Mouse (Mus musculus): ENCODE data around the gene Slc9b1. TPM values are rescaled to one million over a fixed set of nuclear protein-coding genes. Genes with fewer than 3 reads are reported as not detected.

Slc9b1 gene
- 0.55 TPM in 1 of 2 replicates, not detected in the other for polyA plus RNA-seq (2014; fragmentation: Nextera tagmentation; extraction: Ambion mirVana)

GRCm38 (mm10) chr3:135347739-135348264, at the start of gene Slc9b1:
Gene Slc9b1, plus strand, starts transcription at chr3:135348029.
- 85% methylated on average over 14 of the region's 14 CpGs for WGBS
- no peak for ATAC-seq (replicated peaks; ENCODE audit: low FRiP score)
- Histone ChIP-seq H3K27ac (ENCODE audit: low read depth, low read length) (no peak within 1 kb of the TSS), H3K9me3 (ENCODE audit: control insufficient read depth, low read length) (no peaks in the 10 kb centered on the region), H3K9ac (ENCODE audit: low read length) (no peak within 1 kb of the TSS), H3K4me3 (ENCODE audit: low read depth, low read length) (no peak within 1 kb of the TSS), H3K4me1 (replicated peaks; ENCODE audit: control insufficient read depth, insufficient read depth, low read length) (no peaks in the 10 kb centered on the region), H3K27me3 (ENCODE audit: control insufficient read depth, insufficient read depth, low read length) (no peaks in the 10 kb centered on the region), H3K36me3 (ENCODE audit: control insufficient read depth, insufficient read depth, low read length) (no peaks in the 10 kb centered on the region), H3K4me2 (ENCODE audit: low read depth, low read length, severe bottlenecking) (no peak within 1 kb of the TSS)
- DNase-seq (ENCODE audit: low spot score), result no peak

GRCm38 (mm10) chr3:135298560-135298959, 49.3 kb upstream of the Slc9b1 start:
- Histone ChIP-seq H3K4me2 (ENCODE audit: low read depth, low read length, severe bottlenecking) (no peak overlapping the region), H3K36me3 (ENCODE audit: control insufficient read depth, insufficient read depth, low read length) (no peaks in the 10 kb centered on the region), H3K4me1 (replicated peaks; ENCODE audit: control insufficient read depth, insufficient read depth, low read length) (no peaks in the 10 kb centered on the region), H3K27ac (ENCODE audit: low read depth, low read length) (no peak overlapping the region), H3K27me3 (ENCODE audit: control insufficient read depth, insufficient read depth, low read length) (no peaks in the 10 kb centered on the region), H3K9ac (ENCODE audit: low read length) (no peak overlapping the region), H3K4me3 (ENCODE audit: low read depth, low read length) (no peak overlapping the region), H3K9me3 (ENCODE audit: control insufficient read depth, low read length) (no peaks in the 10 kb centered on the region)
- WGBS, result 88% methylated on average over 3 of the region's 3 CpGs
- ATAC-seq (replicated peaks; ENCODE audit: low FRiP score) (no peak), DNase-seq (ENCODE audit: low spot score) (no peak)

GRCm38 (mm10) chr3:135300081-135300480, 47.7 kb upstream of the Slc9b1 start:
- ATAC-seq (replicated peaks; ENCODE audit: low FRiP score) (no peak), DNase-seq (ENCODE audit: low spot score) (no peak)
- Histone ChIP-seq H3K4me3 (ENCODE audit: low read depth, low read length) (no peak overlapping the region), H3K27me3 (ENCODE audit: control insufficient read depth, insufficient read depth, low read length) (no peaks in the 10 kb centered on the region), H3K27ac (ENCODE audit: low read depth, low read length) (no peak overlapping the region), H3K4me1 (replicated peaks; ENCODE audit: control insufficient read depth, insufficient read depth, low read length) (0 out of 2 replicates have a peak, but pooled peaks cover 6% of the 10 kb centered on the region), H3K9ac (ENCODE audit: low read length) (no peak overlapping the region), H3K4me2 (ENCODE audit: low read depth, low read length, severe bottlenecking) (no peak overlapping the region), H3K9me3 (ENCODE audit: control insufficient read depth, low read length) (no peaks in the 10 kb centered on the region), H3K36me3 (ENCODE audit: control insufficient read depth, insufficient read depth, low read length) (no peaks in the 10 kb centered on the region)
- WGBS, result 79% methylated on average over 6 of the region's 6 CpGs

GRCm38 (mm10) chr3:135304060-135304459, 43.8 kb upstream of the Slc9b1 start:
- no peak overlapping the region for H3K9ac ChIP-seq (ENCODE audit: low read length)
- peak; percentile 52 for DNase-seq (ENCODE audit: low spot score)
- no peak overlapping the region for H3K4me2 ChIP-seq (ENCODE audit: low read depth, low read length, severe bottlenecking)
- H3K27me3 ChIP-seq (ENCODE audit: control insufficient read depth, insufficient read depth, low read length), result no peaks in the 10 kb centered on the region
- WGBS, result 9% methylated on average over 6 of the region's 6 CpGs
- peaks cover 16% of the 10 kb centered on the region for H3K4me1 ChIP-seq (replicated peaks; ENCODE audit: control insufficient read depth, insufficient read depth, low read length)
- no peak; the same call in 1 of the 2 replicates for ATAC-seq (replicated peaks; ENCODE audit: low FRiP score)
- no peaks in the 10 kb centered on the region for H3K9me3 ChIP-seq (ENCODE audit: control insufficient read depth, low read length)
- H3K27ac ChIP-seq (ENCODE audit: low read depth, low read length), result no peak overlapping the region
- no peaks in the 10 kb centered on the region for H3K36me3 ChIP-seq (ENCODE audit: control insufficient read depth, insufficient read depth, low read length)
- H3K4me3 ChIP-seq (ENCODE audit: low read depth, low read length), result no peak overlapping the region

- Histone ChIP-seq H3K9ac (ENCODE audit: low read length) (no peak overlapping the region), H3K27me3 (ENCODE audit: control insufficient read depth, insufficient read depth, low read length) (no peaks in the 10 kb centered on the region), H3K4me1 (replicated peaks; ENCODE audit: control insufficient read depth, insufficient read depth, low read length) (peaks cover 16% of the 10 kb centered on the region), H3K4me3 (ENCODE audit: low read depth, low read length) (no peak overlapping the region), H3K27ac (ENCODE audit: low read depth, low read length) (no peak overlapping the region), H3K36me3 (ENCODE audit: control insufficient read depth, insufficient read depth, low read length) (no peaks in the 10 kb centered on the region), H3K9me3 (ENCODE audit: control insufficient read depth, low read length) (no peaks in the 10 kb centered on the region), H3K4me2 (ENCODE audit: low read depth, low read length, severe bottlenecking) (no peak overlapping the region)
- peak; percentile 56 for DNase-seq (ENCODE audit: low spot score)
- 3% methylated on average over 9 of the region's 9 CpGs for WGBS
- peak; percentile 53; the same call in 1 of the 2 replicates for ATAC-seq (replicated peaks; ENCODE audit: low FRiP score)
Observed at GRCm38 (mm10) chr3:135304566-135304965, 43.3 kb upstream of the Slc9b1 start.

- H3K9ac ChIP-seq (ENCODE audit: low read length), result peak within 1 kb of the TSS; percentile 41
- H3K4me1 ChIP-seq (replicated peaks; ENCODE audit: control insufficient read depth, insufficient read depth, low read length), result peaks cover 16% of the 10 kb centered on the region
- 12% methylated on average over 20 of the region's 28 CpGs for WGBS
- DNase-seq (ENCODE audit: low spot score), result peak; percentile 75
- H3K27me3 ChIP-seq (ENCODE audit: control insufficient read depth, insufficient read depth, low read length), result no peaks in the 10 kb centered on the region
- ATAC-seq (replicated peaks; ENCODE audit: low FRiP score), result peak; percentile 77
- H3K36me3 ChIP-seq (ENCODE audit: control insufficient read depth, insufficient read depth, low read length), result no peaks in the 10 kb centered on the region
- H3K9me3 ChIP-seq (ENCODE audit: control insufficient read depth, low read length), result no peaks in the 10 kb centered on the region
- peak within 1 kb of the TSS; percentile 23 for H3K4me3 ChIP-seq (ENCODE audit: low read depth, low read length)
- peak within 1 kb of the TSS; percentile 49 for H3K4me2 ChIP-seq (ENCODE audit: low read depth, low read length, severe bottlenecking)
- no peak within 1 kb of the TSS for H3K27ac ChIP-seq (ENCODE audit: low read depth, low read length)
Observed at GRCm38 (mm10) chr3:135307411-135308259, 40.2 kb upstream of the Slc9b1 start, which contains the start of gene Slc9b2. Gene Slc9b2, plus strand, starts transcription at chr3:135307700.

- H3K4me2 ChIP-seq (ENCODE audit: low read depth, low read length, severe bottlenecking), result no peak overlapping the region
- peak; percentile 57 for DNase-seq (ENCODE audit: low spot score)
- no peak overlapping the region for H3K9ac ChIP-seq (ENCODE audit: low read length)
- no peaks in the 10 kb centered on the region for H3K36me3 ChIP-seq (ENCODE audit: control insufficient read depth, insufficient read depth, low read length)
- WGBS, result 7% methylated on average over 2 of the region's 2 CpGs
- H3K27ac ChIP-seq (ENCODE audit: low read depth, low read length), result no peak overlapping the region
- H3K4me1 ChIP-seq (replicated peaks; ENCODE audit: control insufficient read depth, insufficient read depth, low read length), result peaks cover 3% of the 10 kb centered on the region; the same call in 1 of the 2 replicates
- H3K27me3 ChIP-seq (ENCODE audit: control insufficient read depth, insufficient read depth, low read length), result no peaks in the 10 kb centered on the region
- ATAC-seq (replicated peaks; ENCODE audit: low FRiP score), result peak; percentile 72
- peaks cover 3% of the 10 kb centered on the region; the same call in 1 of the 2 replicates for H3K9me3 ChIP-seq (ENCODE audit: control insufficient read depth, low read length)
- no peak overlapping the region for H3K4me3 ChIP-seq (ENCODE audit: low read depth, low read length)
Observed at GRCm38 (mm10) chr3:135312916-135313491, 34.8 kb upstream of the Slc9b1 start.

- Histone ChIP-seq H3K36me3 (ENCODE audit: control insufficient read depth, insufficient read depth, low read length) (no peaks in the 10 kb centered on the region), H3K4me3 (ENCODE audit: low read depth, low read length) (no peak overlapping the region), H3K4me2 (ENCODE audit: low read depth, low read length, severe bottlenecking) (no peak overlapping the region), H3K27me3 (ENCODE audit: control insufficient read depth, insufficient read depth, low read length) (no peaks in the 10 kb centered on the region), H3K4me1 (replicated peaks; ENCODE audit: control insufficient read depth, insufficient read depth, low read length) (peaks cover 3% of the 10 kb centered on the region; the same call in 1 of the 2 replicates), H3K27ac (ENCODE audit: low read depth, low read length) (no peak overlapping the region), H3K9me3 (ENCODE audit: control insufficient read depth, low read length) (peaks cover 3% of the 10 kb centered on the region; the same call in 1 of the 2 replicates), H3K9ac (ENCODE audit: low read length) (no peak overlapping the region)
- 54% methylated on average over 2 of the region's 2 CpGs for whole genome bisulfite sequencing
- DNase-seq (ENCODE audit: low spot score) (no peak), ATAC-seq (replicated peaks; ENCODE audit: low FRiP score) (peak; percentile 80)
Observed at GRCm38 (mm10) chr3:135313727-135314126, 34.1 kb upstream of the Slc9b1 start.
